Mouse (Mus musculus) 416B (cell line): ENCODE data around the gene Gm28305.
A peak's percentile ranks its signal among the peaks of the same experiment; 100 is the strongest.

Source experiments
- DNase-seq: peaks from one replicate; pipeline ENCODE4 v3.0.0; 2011; ENCODE audit warnings: low read depth

The Gm28305 gene

DNA sequence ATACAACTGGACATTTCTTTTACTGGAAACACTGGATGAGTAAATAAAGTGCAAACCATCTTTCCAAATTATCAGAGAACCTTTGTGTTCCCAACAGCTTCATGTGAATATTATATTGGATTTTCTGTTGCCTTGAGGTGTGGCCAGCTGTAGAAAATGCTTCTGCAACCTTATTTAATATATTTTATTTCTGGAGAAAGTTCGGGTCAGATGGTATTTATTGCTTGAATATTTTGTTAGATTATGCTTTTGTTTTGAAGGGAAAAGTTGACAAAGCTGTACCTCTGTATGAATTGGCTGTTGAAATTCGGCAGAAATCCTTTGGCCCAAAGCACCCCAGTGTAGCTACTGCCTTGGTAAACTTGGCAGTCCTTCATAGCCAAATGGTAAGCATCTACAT lies at the start of gene Gm28305:
Gm28305 (plus strand) TSS at position 301 of the 400 bp plus-strand sequence.
- no peak for DNase-seq

DNA sequence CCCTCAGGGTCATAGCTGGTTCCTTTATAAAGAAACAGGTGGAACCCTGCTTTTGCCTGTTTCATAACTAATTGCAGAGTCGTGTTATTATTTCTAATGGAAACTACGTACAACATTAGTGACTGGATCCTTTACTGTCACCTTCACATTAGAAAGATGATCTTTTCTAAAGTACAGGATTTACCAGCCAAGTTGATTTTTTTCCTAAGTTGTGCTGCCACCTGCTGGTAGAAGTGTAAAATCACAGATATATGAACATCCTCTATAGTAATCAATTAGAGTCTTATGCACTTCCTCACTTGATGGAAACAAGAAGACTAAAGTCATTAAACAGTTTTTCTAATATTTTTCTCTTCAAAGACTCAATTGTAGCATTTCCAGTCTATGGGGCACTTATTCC lies 44.0 kb upstream of the Gm28305 start:
- peak; percentile 61 for DNase-seq

DNA sequence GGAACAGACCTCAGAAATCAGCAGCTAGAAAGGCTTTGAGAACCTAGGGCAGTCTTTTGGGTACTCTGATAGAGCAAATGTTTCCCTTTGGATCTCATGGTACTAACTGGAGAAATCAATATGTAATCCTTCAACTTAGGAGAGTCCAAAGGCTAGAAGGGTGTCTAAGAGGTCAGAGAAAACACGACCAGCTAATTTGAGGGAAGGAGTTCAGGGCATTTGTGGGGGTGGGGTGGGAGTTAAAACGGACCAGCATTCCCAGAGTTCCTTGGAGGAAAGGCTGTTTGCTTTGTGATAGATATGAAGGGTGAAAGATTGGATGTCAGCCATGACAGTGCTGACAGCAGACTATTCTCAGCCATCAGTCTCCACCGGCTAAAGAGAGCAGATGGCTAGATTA lies 39.9 kb upstream of the Gm28305 start:
- DNase-seq: no peak

DNA sequence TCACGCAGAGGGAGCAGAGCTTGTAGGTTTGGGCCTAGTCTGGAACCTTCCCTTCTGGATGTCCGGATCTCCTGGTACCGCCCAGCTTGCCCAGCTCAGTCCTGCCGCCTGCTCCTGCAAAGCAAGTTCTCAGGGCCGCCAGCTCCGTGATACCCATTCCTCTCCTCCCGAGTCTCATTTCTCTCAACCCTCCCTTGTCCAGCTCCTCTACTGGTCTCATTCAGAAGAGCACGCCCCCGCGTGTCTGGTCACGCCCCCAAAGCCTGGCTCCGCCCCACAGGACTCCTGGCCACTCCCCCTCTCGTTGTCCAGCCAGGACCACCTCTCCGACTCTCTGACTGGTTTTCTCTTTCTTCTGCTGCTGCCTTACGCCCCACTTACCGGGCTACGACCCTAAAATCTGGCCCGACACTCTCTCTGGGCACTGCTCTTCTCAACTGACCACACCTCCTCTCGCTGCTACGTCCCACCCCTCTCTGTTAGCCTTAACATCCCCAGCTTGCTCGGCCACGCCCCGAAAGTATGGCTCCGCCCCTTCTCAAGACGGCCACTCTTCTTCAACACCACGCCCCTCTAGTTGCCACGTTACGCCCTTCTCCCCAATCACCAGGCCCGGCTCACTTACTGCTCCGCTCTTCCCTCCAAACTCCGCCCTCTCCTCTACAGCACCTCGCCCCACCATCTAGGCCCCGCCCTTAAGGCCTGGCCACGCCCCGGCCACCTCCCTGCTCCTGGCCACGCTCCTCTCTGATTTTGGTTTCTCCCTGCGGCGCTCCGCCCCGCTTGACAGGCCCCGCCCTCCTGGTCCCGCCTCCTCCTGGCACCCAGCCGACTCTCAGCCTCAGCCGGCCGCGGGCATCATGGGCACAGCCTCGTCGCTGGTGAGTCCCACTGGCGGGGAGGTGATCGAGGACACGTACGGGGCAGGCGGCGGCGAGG lies 38.3 kb upstream of the Gm28305 start, which contains the start of gene Nphp3:
Nphp3 (plus strand) TSS at position 624 of the 939 bp plus-strand sequence.
- DNase-seq: peak; percentile 99

DNA sequence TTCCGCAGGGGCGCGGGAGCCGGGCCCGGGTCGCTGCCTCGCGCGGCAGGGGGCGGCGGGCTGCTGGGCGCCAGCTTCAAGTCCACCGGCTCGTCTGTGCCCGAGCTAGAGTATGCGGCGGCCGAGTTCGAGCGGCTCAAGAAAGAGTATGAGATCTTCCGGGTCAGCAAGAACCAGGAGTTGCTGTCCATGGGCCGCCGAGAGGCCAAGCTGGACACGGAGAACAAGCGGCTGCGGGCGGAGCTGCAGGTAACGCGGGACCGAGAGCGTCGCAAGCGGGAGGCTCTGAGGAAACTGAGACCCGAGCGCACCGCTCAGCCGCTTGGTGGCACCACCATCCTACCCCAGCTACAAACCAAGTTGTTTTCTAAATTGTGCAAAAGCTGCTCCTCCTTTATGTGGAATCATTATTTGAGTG lies 37.5 kb upstream of the Gm28305 start:
- DNase-seq: peak; percentile 78

DNA sequence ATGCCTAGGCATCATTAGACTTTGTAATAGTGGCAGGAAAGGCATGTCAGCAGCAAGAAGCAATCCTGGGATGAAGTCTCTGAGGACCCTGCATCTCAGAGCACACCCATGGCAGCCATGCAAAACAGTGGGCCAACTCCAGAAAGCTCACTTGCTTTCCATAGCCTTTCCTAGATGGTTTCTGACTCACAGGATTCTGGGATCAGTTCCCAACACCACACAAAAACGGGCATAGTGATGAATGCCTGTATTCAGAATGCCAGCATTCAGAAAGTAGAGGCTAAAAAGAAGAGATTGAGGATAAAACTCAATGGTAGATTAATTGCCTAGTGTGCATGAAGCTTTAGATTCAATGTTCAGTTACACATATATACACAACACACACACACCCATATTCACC lies 25.9 kb upstream of the Gm28305 start:
- DNase-seq: no peak

DNA sequence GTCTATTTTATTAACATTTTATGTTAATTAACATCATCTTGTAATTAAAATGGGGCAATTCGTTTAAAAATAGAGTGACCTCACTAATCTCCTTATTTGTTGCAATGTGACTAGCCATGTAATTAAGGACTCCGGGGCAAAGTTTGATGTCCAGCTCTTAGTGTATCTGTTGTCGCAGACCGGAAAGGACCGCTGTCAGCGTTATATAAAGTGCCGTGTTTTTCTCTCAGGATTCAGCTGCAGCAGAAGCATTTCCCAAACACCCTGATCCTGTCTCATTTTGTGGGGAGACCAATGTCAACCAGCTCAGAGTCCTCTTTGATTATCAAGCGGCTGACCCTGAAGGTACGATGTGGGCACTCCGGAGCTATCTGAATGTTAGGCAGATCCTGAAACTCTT lies 19.4 kb upstream of the Gm28305 start:
- DNase-seq: no peak

DNA sequence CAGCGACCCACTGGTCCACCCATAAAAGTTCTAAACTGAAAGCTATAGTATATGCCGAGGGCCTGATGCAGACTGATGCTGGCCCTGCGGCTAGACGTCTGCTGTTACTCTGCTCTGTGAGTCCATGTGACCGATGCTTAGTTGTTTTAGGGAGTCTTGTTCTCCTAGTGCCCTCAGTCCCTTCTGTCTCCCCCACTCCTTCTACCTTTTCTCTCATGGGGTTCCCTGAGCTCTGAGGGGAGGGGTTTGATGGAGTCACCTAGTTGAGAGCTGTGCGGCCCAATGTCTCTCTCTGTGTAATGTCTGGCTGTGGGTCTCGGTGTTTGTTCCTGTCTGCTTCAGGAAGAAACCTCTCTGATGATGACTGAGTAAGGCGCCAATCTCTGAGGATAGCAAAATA lies 13.3 kb upstream of the Gm28305 start:
- DNase-seq: no peak

DNA sequence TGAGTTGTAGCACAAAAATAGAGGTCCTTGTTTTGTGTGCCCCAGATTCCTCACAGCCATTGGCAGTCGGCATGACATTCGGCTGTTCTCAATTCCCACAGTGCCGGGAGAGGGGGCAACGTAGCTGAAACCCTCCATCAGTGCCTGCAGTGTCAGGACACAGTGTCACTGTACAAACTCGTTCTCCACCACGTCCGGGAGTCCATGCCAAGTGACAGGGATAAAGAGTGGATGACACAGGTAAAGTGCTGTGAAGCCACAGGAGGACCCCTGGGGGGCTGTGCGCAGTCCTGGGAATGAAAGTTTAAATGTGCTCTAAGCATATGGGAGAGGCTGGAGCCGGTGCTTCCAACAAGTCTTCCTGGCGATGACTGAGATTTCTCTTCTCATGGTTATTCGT lies 10.6 kb upstream of the Gm28305 start:
- no peak for DNase-seq

DNA sequence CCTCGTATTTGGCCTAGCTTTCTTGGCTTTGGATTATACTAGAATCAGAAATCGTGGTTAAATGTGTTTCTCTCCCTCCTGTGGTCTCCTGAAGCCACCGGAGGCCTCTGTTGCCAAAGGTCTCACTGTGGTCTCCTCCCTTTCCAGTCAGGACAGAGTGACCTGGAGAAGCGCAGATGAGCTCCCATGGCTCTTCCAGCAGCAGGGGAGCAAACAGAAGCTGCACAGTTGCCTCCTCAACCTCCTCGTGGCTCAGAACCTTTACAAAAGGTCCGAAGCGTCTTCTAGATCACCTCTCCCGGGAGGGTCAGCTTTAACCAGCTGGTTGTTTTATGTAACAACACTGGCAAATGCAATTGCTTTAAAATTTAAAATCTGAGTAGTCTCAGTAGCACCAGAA lies 6.2 kb upstream of the Gm28305 start:
- no peak for DNase-seq

DNA sequence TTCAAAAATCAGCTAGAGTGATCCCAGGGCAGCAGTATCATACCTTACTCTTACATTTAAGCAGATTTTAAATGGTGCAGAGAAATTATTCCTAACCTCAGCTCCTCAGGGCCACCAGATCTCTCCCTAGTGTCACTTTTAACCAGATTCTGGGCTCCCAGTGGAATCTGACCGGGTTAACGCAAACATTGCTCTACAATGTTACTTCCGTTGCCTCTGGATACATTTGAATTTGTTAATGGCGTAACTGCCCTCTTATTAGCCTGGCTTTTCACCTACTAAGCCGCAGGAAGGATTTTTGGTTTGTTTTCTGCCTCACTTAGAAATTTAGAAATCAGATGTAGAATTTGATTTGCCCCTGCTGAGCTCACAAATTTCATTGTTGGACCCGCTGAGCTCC lies 5.7 kb upstream of the Gm28305 start:
- DNase-seq: no peak

DNA sequence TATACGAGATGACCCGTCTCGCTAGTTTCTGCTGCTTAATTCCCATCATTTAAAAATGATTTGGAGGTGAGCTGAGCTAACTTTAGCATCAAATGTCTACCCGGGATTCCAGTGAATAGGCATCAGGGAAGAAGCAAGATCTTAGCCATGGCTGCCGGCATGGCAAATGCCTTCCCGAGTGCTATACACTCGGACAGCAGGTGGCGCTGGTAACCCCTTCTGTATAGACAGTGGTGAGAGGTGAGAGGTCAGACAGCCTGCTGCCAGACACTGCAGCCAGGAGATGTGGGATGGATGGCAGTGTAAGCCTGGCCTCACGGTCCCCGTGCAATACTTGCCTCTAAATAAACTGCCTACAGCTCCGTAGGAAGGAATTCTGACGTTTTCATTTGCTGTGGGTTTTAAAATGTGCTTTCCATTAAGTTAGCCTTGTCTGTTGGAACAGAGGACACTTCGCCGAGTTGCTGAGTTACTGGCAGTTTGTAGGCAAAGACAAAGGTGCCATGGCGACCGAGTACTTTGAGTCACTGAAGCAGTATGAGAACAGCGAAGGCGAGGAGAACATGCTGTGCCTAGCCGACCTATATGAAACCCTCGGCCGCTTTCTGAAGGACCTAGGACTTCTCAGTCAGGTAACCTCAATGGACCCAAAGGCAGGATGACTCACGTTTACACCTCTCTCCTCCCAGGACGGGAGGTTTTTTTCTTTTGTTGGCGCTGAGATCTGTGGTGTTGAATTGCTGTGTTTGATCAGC lies 5.0 kb upstream of the Gm28305 start:
- DNase-seq: peak; percentile 69

DNA sequence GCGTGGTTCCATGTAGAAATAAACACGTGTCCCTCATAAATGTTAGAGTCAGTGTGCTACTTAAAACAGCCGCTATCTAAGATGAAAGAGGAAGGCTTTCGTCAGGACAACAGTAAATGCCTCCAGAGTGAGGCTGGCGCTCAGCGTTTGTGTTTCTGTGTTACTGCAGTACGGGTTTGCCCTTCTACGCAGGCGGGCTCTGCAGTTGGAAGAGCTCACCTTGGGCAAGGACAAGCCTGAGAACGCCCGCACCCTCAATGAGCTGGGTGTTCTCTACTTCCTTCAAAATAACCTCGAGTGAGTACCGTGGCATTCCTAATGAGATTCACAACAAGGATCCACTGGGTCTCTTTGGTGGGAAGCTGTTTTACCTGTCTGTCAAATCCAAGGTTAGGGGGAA lies 2.2 kb upstream of the Gm28305 start:
- DNase-seq: no peak

DNA sequence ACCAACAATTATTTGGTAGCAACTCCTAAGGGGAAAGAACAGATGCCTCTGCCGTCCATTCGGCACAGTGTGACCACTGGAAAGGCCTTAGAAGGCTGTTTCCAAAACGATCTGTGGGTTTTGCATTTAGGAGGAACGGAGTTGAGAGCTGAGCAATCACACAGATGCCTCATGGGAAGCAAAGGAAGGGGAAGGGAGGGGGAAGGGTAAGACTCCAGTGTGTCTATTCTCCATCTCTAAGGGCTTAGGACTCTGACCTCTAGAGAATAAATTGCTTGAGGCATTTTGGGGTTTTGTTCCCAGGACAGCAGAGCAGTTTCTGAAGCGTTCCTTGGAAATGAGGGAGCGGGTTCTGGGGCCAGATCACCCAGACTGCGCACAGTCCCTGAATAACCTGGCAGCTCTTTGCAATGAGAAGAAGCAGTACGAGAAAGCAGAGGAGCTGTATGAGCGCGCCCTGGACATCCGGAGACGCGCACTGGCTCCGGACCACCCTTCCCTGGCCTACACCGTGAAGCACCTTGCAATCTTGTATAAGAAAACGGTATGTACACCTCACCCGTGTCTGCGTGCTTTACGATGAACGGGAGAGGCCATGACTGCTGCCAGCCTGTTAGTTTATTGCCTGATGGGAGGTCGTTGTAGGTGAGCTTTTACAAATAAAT lies 1.3 kb upstream of the Gm28305 start:
- DNase-seq: no peak

DNA sequence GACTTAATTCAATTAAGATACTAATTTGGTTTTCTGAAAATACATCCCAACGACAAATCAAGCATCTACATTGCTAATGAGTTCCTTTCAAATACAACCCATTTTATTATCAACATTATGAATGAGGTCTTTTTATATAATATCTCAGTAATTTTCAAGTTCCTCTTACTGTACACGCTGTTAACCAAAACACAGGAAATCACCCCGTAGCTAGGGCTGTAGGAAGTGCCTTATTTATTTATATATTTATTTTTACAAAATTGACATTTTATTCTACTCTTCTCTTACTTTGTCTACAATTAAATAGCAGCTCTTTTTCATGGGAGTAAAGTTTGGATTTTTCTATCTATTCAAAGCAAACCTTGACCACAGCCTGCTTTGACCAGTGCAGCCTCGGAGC lies 720 bp upstream of the Gm28305 start:
- DNase-seq: peak; percentile 53

DNA sequence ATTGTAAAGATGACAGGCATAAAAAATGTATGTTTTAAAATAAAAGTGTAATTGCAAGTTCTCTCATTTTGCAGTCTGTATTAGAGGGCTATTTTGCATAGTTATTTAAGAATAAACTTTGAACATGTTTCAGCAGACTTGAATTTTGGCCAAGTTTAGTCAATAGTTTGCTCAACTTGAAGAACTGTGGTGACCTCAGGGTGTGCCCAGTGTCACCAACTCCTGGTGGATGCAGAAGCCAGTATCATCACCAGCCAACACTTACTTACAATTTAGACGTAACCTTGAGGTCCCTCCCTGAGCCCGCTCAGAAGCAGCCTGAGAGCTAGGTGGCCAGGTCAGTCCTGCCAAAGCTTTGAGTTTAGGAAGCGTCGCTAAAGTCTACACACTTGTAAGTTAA lies 3.2 kb downstream of the Gm28305 start:
- DNase-seq: no peak

DNA sequence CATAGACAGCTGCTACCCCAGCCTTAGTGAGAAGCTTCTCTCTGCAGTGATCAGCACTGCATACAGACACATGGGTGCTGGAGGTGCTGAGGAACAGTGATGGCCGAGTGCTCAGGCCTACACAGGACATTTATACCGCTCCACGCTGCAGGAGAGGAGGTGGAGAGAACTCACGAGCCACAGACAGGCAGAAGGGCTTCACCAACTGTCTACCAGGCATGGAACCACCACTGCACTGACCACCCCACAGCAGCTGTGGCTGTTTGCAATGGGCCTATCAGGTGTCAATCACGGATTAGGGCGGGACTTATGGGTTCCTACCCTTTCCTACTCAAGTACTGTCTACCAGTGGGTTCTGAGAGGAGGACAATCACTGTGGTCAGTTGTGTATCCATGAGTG lies 10.6 kb downstream of the Gm28305 start:
- no peak for DNase-seq

DNA sequence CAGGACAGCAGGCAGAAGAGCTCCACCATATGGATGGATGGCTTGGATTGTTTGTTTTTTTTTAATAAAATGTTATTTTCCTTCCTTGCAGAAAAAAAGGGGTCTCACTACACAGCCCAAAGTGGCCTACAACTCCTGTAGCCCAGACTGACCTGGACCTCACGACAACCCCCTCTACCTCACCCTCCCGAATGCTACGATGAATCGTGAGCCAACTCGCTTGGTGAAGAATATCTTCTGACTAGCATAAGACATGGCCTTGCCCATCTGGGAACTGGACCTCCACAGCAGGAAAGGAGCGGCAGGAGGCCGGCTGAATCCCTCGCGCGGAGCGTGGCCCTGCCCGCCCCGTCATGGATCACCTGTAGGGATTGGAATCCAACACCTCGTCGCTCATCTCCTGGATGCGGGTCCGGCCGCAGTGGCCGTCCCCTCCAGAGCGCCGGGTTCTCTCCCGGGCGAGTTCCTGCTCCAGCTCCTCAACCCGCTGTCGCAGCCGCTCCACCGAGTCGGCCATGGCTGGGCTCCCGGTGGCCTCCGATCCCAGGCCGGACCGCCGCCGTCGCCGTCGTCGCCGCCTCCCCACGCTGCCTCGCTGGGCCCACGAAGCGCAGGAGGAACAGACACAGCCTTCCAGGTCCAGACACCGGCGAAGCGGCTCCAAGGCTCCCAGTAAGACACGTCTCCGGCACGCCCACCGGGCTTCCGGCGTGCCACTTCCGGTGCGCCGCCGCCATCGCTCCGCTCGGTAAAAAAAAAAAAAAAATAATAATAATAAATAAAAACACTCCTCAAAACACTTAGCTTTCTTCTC lies 22.2 kb downstream of the Gm28305 start, which contains the start of gene Uba5:
Uba5 (minus strand) TSS at position 705 of the 814 bp plus-strand sequence.
- peak; percentile 5 for DNase-seq

DNA sequence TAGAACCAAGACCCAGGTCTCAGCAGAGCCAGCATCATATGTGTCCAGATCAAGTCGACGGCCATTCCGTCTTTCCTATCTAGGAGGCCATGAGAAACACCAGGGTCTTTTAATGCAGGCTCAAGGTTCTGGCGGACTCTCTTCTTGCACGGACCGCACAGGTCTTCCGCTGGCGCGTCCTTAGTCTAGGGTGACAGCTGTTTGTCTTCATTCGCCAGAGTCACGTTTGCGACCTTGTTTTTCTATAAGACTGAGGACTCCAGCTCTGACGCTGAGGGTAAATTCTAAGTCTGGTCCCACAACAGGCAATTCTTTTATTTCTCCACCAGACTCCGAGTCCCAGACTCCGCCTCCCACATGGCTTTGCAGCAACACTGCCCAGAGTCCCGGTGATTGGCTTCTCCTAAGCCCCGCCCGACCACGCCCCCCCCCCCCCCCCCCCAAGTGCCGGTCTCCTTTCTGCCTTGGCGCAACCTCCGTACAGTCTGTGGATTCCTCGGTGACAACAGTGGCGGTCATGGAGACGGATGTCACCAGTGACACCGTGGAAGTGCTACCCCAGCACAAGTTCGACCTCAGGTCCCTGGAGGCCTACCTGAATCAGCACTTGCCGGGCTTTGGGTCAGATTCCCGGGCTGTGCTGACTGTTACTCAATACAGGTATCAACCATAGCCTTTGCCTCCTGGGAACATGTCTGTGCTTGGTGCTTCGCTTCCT lies 22.9 kb downstream of the Gm28305 start, which contains the start of gene Acad11:
Acad11 (plus strand) TSS at position 134 of the 718 bp plus-strand sequence.
- peak; percentile 95 for DNase-seq

DNA sequence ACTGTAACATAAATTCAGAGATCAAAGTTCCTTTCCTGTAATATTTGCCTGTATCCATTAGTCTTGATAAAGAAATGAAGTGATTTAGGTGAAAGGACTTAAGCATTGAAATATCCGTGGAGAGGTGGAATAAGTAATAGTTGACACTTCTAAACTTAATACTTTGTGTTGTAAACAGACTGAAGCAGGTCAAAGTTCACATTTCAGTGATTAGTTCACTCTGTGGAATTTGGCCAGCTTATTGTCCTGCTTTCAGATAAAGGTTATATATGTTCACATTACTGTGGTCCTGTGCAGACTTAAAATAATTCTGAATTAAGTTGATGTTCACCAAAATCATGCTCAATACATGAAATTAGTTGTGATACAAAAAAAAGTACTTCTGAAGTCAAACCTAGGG lies 24.1 kb downstream of the Gm28305 start:
- DNase-seq: no peak

DNA sequence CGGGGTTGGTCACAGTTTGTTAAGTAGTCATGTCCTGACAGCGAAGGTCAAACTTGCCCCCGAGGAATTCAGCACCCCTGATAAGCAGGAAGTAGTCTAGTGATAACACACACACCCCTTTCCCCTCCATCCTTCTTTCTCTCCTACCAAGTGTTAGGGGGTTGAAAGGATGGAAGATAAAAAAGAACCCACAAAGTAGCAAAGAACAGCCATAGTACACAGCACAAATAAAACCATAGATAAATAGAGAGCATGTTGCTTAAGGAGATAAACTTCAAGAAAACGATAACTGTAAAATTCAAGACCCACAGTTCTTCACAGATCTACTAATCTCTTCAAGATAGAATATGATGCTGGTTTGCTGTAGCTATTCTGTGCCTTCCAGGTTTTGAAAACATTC lies 29.8 kb downstream of the Gm28305 start:
- DNase-seq: no peak
